Mouse (Mus musculus) stomach, postnatal 0 days (tissue): ENCODE measurements at regions not wholly inside any gene's neighbourhood (a gene's known extent, or its start where the extent isn't known, plus 50 kb on each side); places are given as distances from the start of the nearest gene placed in this dataset.
A peak's percentile ranks its signal among the peaks of the same experiment; 100 is the strongest.

Source experiments
- ATAC-seq: fragments of 200-750 bp; cut with Nextera tagmentation; 2 replicates; pipeline ENCODE4 v1.8.0; 2017; ENCODE audit not compliant: low FRiP score, low TSS enrichment
- DNase-seq: peaks from one replicate; pipeline ENCODE4 v3.0.0-alpha.2; 2016; ENCODE audit warnings: low spot score
- H3K27ac ChIP-seq: fragments of 300-500 bp; sonication (generic); replicated peaks from 2 replicates; pipeline ENCODE4 v1.5.1; 2014; ENCODE audit warnings: mild to moderate bottlenecking, control low read depth
- H3K27me3 ChIP-seq: fragments of 300-500 bp; sonication (generic); 2 replicates; pipeline ENCODE4 v1.6.1; 2014; ENCODE audit warnings: low read length; ENCODE audit not compliant: control insufficient read depth, insufficient read depth
- H3K36me3 ChIP-seq: fragments of 300-500 bp; sonication (generic); 2 replicates; pipeline ENCODE4 v1.6.1; 2014; ENCODE audit warnings: low read length, mixed read lengths; ENCODE audit not compliant: control insufficient read depth, insufficient read depth
- H3K4me1 ChIP-seq: fragments of 300-500 bp; sonication (generic); replicated peaks from 2 replicates; pipeline ENCODE4 v1.6.1; 2014; ENCODE audit warnings: antibody characterized with exemption; ENCODE audit not compliant: control insufficient read depth, insufficient read depth
- H3K4me2 ChIP-seq: fragments of 300-500 bp; sonication (generic); replicated peaks from 2 replicates; pipeline ENCODE4 v1.6.1; 2014; ENCODE audit warnings: low read depth, mild to moderate bottlenecking, control low read depth, moderate library complexity
- H3K4me3 ChIP-seq: fragments of 300-500 bp; sonication (generic); 2 replicates; pipeline ENCODE4 v1.5.1; 2014; ENCODE audit warnings: low read depth, low read length, control low read depth
- H3K9ac ChIP-seq: fragments of 300-500 bp; sonication (generic); 2 replicates; pipeline ENCODE4 v1.6.1; 2014; ENCODE audit warnings: mild to moderate bottlenecking, low read length, control low read depth, mixed read lengths
- H3K9me3 ChIP-seq: fragments of 300-500 bp; sonication (generic); 2 replicates; pipeline ENCODE4 v1.6.1; 2016; ENCODE audit warnings: low read length; ENCODE audit not compliant: control insufficient read depth
- CTCF ChIP-seq: IDR thresholded peaks from 2 replicates; pipeline ENCODE4 v1.5.1; 2016; ENCODE audit warnings: antibody characterized with exemption, low read depth, mild to moderate bottlenecking, moderate library complexity
- EP300 ChIP-seq: optimal IDR thresholded peaks from 2 replicates; pipeline ENCODE3; 2016; ENCODE audit warnings: antibody characterized with exemption
- WGBS: fragments of 180-500 bp; shearing (Covaris S2); extraction: QIAGEN DNeasy Blood & Tissue Kit; methylation state at CpG from one replicate; pipeline ENCODE4 v1.1.7; 2014; 5-methylcytosine and 5-hydroxymethylcytosine counted together

DNA sequence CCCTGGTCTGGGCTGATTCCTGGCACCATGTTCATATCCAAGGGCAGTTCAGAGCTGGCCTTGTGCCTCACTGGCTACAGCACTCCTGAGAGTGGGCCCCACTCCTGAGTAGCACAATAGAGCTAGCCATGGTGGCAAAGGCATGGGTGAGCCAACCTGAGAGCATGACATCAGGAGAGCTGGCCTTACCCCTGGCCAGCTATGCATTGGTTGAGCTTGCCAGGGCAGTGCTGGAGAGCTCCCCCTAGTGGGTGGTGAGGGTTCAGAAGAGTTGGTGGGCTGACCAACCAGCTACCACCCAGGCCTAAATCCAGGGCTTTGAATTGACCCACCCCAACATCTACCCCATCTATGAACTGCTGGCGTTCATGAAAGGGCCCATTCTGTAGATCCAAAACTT, 106.0 kb upstream of the Usp24 start:
- peak; percentile 15; the same call in 1 of the 2 replicates for ATAC-seq
- no peak for DNase-seq
- no peak overlapping the region for H3K4me2 ChIP-seq
- no peak overlapping the region for H3K27ac ChIP-seq
- no peaks in the 10 kb centered on the region for H3K4me1 ChIP-seq
- H3K36me3 ChIP-seq, result no peaks in the 10 kb centered on the region
- TF ChIP-seq EP300, result no peak
- peak; percentile 52 for TF ChIP-seq CTCF
- H3K27me3 ChIP-seq, result no peaks in the 10 kb centered on the region
- no peak overlapping the region for H3K4me3 ChIP-seq
- no peak overlapping the region for H3K9ac ChIP-seq
- no peaks in the 10 kb centered on the region for H3K9me3 ChIP-seq
- WGBS, result 88% methylated on average over 1 of the region's 1 CpGs

DNA sequence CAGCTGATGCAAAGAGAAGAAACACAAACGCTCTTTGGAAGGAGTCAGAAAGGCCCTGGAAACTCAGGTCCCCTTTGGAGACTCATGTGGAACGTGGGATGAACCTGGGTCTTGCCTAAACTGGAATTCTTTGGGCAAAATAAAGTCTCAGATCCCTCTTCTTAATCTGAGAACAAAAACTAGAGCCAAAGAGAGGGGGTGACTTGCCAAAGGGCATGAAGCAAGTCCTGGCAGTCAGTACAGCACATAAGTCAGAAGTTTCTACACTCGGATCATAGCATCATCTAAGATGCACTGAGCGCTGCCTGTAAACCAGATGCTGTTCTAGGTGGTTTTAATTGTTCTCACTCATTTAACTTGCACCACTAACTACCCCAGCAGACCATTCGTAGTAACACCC, 101.8 kb upstream of the Usp24 start:
- Histone ChIP-seq H3K27me3 (no peaks in the 10 kb centered on the region), H3K4me1 (no peaks in the 10 kb centered on the region), H3K4me3 (no peak overlapping the region), H3K4me2 (no peak overlapping the region), H3K9me3 (no peaks in the 10 kb centered on the region), H3K27ac (no peak overlapping the region), H3K36me3 (no peaks in the 10 kb centered on the region), H3K9ac (no peak overlapping the region)
- DNase-seq (no peak), ATAC-seq (no peak)
- 81% methylated on average over 5 of the region's 5 CpGs for WGBS
- TF ChIP-seq EP300 (no peak), CTCF (no peak)

DNA sequence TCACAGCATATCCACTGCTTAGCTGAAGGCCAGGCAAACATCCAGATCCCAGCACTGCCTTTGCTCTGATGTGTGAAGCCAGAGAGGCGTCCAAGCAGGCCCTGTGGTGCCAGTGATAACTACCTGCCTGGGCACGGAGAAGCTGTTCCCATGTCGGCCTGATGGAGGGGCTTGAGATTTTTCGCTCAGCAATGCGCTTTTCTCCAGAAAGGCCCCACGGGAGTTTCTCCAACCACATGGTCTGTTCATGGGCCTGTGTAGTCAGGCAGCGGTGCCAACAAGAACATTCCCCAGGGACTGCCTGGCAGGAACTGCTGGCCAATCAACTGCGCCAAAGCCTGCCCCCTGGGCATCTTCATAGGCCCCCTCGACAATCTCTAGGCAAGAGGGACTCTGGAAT, 95.4 kb upstream of the Usp24 start:
- H3K9me3 ChIP-seq, result no peaks in the 10 kb centered on the region
- ATAC-seq (no peak), DNase-seq (no peak)
- H3K36me3 ChIP-seq, result no peaks in the 10 kb centered on the region
- H3K27ac ChIP-seq, result no peak overlapping the region
- TF ChIP-seq EP300 (no peak), CTCF (no peak)
- no peak overlapping the region for H3K9ac ChIP-seq
- H3K4me3 ChIP-seq, result no peak overlapping the region
- WGBS, result 80% methylated on average over 9 of the region's 9 CpGs
- no peak overlapping the region for H3K4me2 ChIP-seq
- no peaks in the 10 kb centered on the region for H3K4me1 ChIP-seq
- no peaks in the 10 kb centered on the region for H3K27me3 ChIP-seq

DNA sequence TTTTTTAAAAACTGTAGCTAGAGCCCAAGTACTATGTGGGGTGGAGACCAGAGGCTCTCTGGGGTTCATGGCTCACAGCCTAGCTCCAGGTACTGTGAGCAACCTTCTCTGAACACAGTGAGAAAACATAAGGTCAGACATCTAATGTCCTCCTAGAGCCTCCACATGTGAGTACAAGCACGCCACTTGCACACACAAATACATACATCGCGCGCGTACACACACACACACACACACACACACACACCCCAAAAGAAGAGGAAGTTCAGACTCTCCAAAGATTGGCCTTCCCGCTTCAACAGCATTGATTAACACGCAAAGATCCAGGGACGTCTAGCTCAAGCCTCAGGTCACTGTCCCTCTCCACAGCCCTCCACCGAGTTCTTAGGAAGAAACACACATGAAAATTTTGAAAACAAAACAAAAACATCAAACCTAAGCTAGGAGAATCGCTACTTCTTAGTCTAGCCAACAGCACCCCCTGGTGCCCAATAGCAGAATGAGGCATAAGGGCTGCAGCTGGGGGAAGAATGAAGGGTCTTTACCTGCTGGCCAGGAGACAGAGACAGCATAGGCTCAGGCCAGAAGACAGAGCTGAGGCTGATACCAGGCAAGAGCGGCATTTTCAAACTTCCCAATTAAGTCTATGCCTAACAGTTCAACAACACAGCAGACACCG, 90.7 kb upstream of the Usp24 start:
- Histone ChIP-seq H3K9ac (no peak overlapping the region), H3K4me3 (no peak overlapping the region), H3K27me3 (no peaks in the 10 kb centered on the region), H3K36me3 (no peaks in the 10 kb centered on the region), H3K9me3 (no peaks in the 10 kb centered on the region), H3K27ac (no peak overlapping the region), H3K4me1 (no peaks in the 10 kb centered on the region), H3K4me2 (peak overlapping the region; percentile 41)
- TF ChIP-seq EP300 (no peak), CTCF (peak; percentile 90)
- 47% methylated on average over 12 of the region's 12 CpGs for WGBS
- DNase-seq (peak; percentile 52), ATAC-seq (no peak; the same call in 1 of the 2 replicates)

DNA sequence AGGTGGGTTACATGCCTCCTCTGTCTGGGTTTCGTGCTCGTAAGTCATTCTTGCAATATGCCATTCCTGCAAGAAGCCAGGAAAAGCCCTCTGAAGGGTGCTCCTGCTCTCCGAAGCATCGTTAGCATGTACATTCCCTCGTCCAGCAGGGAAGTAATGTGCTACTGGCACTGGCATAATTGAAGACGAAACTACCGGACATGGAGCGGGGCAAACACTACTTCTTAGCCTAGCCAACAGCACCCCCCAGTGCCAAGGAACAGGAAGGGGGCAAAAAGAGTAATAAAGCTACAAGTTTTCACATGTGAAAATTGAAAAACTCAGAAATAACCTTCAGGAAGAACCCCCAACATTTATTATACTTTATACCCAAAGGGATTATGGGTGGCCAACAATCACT, 88.6 kb upstream of the Usp24 start:
- Histone ChIP-seq H3K27ac (no peak overlapping the region), H3K9ac (no peak overlapping the region), H3K27me3 (no peaks in the 10 kb centered on the region), H3K9me3 (no peaks in the 10 kb centered on the region), H3K36me3 (no peaks in the 10 kb centered on the region), H3K4me2 (no peak overlapping the region), H3K4me3 (no peak overlapping the region), H3K4me1 (no peaks in the 10 kb centered on the region)
- DNase-seq (no peak), ATAC-seq (no peak)
- TF ChIP-seq CTCF (peak; percentile 54), EP300 (no peak)
- 64% methylated on average over 8 of the region's 8 CpGs for WGBS

DNA sequence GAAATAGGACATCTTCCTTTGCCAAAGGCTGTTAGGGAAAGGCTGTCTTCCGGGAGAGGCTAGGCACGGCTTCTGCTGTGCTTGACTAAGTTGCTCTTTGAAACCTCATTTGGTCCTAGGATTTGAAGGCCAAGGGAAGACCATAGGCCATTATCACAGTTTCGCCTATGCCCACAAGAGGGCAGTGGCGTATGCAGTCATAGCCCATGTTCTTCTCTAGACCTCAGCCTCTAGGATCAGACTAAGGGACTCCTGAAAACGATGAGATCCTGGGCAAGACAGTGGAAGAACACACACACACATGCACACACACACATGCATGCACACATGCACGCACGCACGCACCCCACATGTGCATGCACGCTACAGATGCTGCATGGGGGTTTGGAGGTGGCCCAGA, 87.5 kb upstream of the Usp24 start:
- Histone ChIP-seq H3K36me3 (no peaks in the 10 kb centered on the region), H3K27ac (no peak overlapping the region), H3K9ac (no peak overlapping the region), H3K4me3 (no peak overlapping the region), H3K4me1 (no peaks in the 10 kb centered on the region), H3K27me3 (no peaks in the 10 kb centered on the region), H3K9me3 (no peaks in the 10 kb centered on the region), H3K4me2 (no peak overlapping the region)
- DNase-seq (peak; percentile 81), ATAC-seq (peak; percentile 73)
- TF ChIP-seq EP300 (no peak), CTCF (peak; percentile 100)
- 37% methylated on average over 9 of the region's 9 CpGs for WGBS
